Mouse (Mus musculus) gastrocnemius, postnatal 10 days (tissue): ENCODE measurements around the gene Malrd1. TPM values are rescaled to one million over a fixed set of nuclear protein-coding genes. Genes with fewer than 3 reads are reported as not detected.
"Not testable (repeated sequence)": the region's sequence is repeated elsewhere in the genome, so short reads cannot be mapped to it uniquely, and the experiment has no call there.

Experiments used
- DNase-seq: peaks from one replicate; pipeline ENCODE4 v3.0.0; 2021; ENCODE audit warnings: mixed read lengths
- long read RNA-seq, 2 experiments: library from polyadenylated mRNA; stranded (forward); transcript quantifications; one replicate each; pipeline ENCODE4 v2.0.0; 2021
- total RNA-seq, 2 experiments: library from RNA; stranded (reverse); gene quantifications; 2 replicates each; pipeline ENCODE4 v1.2.3; 2021

The Malrd1 gene
- total RNA-seq, result not detected
- long read RNA-seq, experiment 1, result 0 reads
- long read RNA-seq, experiment 2, result 0 reads

GRCm38 (mm10) chr2:15526241-15526924 is at the start of gene Malrd1:
Gene Malrd1, plus strand, starts transcription at chr2:15526479.
- no peak for DNase-seq

DNA sequence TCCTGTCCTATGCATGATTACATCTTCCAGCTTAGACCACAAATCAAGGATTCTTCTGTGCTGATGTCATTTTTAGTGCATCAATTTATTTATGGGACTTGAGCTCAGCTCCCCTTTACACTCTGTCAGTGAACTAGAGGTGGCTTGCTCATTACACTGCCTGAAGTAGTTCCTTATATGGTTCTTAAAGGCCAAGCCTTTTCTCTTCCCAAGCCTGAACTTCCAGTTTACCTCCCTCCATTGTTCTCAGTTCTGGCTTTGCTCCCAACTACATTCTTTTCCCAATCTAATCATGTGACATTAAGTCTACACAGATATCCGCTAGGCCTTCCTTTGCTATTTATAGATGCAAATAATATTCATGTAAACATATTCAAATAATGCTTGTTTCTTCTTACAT is 12.4 kb downstream of the Malrd1 start:
- no peak for DNase-seq

DNA sequence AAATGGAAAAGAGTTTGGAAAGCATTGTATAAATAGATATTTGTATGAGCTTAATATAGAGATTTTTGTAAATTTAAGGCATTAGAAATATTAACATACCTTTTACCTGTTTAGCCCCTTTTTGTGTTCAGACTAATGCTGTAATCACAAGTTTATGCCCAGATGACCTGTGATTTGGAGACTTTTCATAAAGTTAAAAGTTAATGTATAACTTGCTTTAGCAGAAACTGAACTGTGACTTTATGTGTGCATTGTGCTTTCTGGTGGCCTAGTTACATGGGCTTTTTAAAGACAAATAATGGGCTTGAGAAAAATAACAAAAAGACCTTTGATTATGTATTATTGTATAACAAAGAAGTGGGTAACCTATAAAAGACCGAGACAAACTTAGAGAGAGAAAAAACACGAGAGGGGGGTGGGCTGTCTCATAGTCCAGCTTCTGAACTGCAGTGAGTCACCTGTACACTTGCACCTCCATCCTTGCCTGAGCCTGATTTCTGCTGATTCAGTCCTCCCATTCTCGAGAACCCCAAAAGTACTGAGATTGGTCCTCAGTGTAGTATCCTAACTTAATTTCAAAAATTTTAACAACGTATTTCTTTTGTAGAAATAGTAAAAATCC is 87.2 kb downstream of the Malrd1 start:
- no peak for DNase-seq

DNA sequence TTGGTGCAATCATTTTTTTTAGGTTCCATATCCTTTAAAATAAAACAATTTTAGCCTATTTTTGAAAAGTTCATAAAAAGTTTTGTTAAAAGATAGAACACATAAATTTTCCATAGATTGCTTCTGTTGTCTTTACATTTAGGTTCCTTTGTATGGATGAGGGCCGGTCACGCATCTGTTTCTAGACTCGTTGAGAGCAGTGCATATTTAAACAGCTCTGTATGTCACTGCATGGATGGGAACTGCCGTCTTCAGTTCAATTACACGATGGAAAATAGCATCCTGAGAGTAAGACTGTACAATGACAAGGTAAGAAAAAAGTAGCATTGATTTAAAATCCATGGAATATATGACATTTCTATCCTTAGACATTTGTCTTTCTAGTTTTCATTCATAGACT is 87.7 kb downstream of the Malrd1 start:
- DNase-seq, result no peak

GRCm38 (mm10) chr2:15635761-15636160 is 109.5 kb downstream of the Malrd1 start:
- no peak for DNase-seq

DNA sequence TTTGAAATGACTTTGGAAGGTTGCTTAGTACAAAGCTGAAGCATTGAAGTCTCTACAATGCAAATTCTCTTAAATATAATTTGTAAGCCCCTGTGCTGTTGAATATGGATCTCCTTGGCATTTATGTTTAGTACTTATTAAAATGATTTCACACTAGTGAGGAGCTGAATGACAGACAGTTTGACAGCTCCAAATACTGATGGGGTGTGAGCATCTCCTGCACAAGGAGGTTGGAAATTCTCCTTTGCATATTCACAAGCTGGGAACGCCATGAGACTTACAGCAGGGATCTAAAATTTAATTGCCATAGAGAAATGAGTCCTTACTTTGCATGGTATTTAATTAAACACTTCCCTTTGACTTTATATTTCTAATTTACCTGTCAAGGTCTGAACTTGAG is 117.6 kb downstream of the Malrd1 start:
- no peak for DNase-seq

DNA sequence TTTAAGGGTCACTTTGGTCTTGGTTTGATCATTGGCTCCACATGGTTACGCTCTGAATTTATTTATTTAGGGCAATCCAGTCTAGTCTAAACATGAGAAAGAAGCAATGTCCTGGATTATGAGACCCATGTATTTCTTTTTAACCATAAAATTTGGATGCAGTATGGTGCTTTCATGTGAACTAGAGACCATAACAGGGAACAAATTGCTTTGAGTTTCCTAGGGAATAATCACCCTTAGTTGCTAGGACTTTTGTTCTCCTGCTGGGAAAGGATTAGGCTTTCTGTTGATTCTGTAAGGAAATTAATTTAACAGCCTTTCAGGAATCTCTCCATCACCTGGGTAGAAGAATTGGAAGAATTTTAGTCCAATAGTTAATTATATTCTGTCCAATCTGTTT is 130.1 kb downstream of the Malrd1 start:
- no peak for DNase-seq

GRCm38 (mm10) chr2:15702977-15703376 is 176.7 kb downstream of the Malrd1 start:
- DNase-seq, result no peak

- no peak for DNase-seq
Measured at GRCm38 (mm10) chr2:15740945-15741344, 214.7 kb downstream of the Malrd1 start.

DNA sequence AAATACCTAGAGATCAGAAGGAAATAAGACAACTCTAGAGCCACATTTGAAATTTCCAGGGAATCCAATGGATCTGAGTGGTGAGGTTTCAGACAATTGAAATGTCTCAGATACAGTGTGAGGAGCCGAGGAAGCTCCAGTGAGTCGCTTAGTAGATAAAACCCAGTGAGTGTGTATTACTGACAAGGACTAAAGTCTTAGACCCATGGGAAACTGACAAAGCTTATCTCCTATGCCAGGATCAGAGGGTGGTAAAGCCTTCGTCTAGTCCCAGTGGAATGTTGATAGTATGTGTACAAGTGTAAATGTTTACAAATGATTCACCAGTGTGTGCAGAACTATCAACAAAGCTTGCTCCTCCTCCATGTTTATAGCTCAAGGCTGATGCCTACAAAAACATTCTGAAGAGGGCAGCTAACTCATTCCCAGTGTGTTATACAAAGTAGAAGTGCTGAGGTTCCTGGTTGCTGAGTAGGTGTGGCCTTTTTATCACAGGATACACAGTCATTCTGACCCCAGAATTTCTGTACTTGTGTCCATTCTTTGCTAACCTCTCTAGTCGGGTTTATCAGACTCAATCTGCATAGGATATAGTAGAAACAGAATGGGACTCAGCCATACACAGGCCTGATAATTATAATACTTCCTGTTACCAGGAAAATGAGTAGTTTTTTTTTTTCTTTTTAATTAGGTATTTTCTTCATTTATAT is 218.9 kb downstream of the Malrd1 start:
- DNase-seq, result no peak

DNA sequence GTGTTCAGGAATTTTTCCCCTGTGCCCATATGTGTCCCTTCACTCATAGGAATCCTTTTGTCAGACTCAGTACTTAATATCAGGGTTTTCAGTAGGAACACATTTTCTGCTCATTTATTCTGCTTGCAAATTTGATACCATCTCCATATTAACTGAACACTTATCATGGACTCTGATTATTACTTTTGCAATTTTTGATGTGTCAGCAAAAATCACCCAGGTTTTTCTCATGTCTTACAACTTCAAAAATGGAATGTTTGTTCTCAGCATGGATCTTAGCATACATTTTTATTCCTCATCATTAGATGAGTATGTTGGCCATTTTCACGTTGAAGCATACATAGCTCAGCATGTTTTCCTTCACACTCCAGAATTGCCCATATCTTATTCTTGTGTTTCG is 258.5 kb downstream of the Malrd1 start:
- no peak for DNase-seq

DNA sequence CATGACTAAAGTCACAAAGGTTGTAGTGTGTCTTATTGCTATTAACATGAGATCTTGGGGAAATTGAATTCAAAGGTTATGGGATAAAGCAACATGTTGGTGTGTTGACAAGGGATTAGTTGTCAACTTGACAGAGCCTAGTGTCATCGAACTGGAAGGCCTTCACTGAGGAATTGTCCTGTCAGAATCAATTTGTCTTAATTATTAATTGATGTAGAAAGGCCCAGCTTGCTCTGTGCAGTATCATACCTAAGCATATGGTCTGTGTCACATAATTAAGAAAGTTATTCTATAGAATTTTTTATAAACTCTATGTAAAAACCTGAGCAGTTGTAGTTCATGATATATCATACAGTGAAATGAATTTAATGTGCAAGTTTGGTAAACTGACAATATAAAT is 289.4 kb downstream of the Malrd1 start:
- DNase-seq, result no peak

DNA sequence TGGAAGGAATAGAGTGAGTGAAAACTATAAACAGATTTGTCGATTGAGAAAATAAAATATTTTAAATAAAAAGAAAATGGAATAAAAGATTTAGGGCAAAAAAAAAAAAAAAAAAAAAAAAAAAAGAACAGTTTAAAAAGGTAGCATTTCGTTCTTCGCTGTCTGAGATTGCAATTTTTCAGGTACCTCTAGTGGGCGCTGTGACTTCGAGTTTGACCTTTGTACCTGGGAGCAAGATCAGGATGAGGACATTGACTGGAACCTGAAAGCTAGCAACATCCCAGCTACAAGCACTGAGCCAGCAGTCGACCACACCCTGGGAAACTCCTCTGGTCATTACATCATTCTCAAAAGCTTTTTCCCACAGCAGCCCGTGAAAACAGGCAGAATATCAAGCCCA is 343.1 kb downstream of the Malrd1 start:
- no peak for DNase-seq

DNA sequence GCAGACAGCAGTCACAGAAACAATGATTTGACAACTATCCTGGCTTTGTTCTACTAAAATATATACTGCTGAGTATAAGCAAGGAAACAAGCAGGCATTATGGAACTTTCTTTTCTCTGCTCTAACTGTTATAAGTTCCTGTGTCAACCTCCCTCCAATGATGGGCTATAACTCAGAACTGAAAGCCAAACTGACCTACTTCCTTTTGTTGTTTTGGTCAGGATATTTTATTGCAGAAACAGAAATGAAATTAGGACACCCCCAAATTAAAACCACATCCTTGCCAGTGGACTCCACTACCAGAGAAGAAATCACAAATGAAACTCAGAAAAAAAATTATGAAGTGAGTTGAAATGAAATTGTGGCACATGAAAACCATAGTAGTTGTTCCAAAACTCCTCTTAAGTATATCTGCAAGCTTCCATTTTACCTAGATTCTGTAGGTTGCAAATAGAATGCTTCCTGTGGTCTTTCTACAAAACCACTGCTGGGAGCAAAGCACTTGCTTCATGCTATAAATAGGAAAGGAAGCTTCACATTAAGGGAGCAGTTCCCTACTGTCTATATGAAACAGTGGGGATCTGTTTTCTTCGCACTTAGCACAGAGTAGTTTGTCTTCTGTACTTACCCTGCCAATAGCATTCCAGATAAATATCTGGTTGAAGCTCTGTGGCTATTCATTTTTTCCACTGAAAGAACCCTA is 367.3 kb downstream of the Malrd1 start:
- DNase-seq, result no peak

DNA sequence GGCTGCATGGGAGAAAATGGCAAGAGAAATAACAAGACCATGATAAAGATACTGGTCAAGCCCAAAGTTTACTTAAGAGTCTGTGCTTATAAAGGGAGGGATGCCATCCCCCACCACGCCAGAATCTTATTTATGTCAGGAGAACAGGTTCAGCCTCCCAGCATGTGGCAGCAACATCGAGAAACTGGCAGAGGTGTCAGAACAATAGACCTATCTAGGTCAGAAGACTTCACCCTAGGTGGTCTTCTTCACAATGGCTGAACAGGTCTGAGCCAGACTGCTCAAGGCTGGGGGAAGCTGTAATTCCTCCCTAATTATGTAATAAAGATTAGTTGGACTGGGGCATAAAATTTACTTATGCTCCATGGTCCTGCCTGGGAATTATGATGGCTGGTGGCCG is 399.2 kb downstream of the Malrd1 start:
- no peak for DNase-seq

DNA sequence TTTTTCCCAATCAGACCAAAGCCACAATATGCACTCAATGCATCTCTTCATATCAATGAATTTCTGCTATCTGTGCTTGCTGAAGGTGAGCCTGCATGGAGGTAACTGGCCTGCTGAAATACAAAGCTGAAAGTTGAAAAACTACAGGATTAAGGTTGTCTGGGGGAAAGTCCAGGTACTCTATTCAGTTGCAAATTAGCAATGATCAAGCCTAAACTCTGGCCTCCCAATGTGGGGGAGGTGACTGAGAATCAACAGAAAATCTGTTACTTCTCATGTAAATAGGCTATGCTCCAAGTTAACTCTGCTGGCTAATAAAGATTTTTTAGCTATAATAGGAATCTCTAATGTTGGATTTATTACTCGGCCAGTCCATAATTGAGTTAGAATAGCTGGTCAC is 399.8 kb downstream of the Malrd1 start:
- no peak for DNase-seq

GRCm38 (mm10) chr2:15931479-15931878 is 405.2 kb downstream of the Malrd1 start:
- DNase-seq, result no peak

- no peak for DNase-seq
Measured at GRCm38 (mm10) chr2:15931924-15932323, 405.6 kb downstream of the Malrd1 start.

GRCm38 (mm10) chr2:15932340-15932739 is 406.1 kb downstream of the Malrd1 start:
- DNase-seq, result no peak

GRCm38 (mm10) chr2:16002925-16003324 is 476.6 kb downstream of the Malrd1 start:
- DNase-seq, result no peak

DNA sequence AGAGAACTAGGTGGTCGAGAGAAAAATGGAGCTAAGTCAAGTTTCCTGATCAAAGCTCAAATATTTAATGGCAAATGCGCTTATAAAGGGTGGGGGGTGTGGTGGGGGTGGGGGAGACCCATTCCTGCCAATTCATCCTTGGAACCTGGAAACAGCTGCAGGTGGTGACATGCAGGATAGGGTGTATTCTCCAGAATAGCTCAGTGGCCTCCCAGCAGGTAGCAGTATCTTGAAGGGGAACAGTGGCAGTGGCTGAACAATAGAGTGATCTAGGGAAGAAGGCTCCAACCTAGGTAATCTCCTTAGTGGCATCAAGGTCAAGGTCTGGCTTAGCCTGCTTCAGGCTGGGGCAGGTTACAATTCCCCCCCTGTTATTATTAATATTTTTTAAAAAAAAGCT is 490.8 kb downstream of the Malrd1 start:
- not testable (repeated sequence) for DNase-seq

DNA sequence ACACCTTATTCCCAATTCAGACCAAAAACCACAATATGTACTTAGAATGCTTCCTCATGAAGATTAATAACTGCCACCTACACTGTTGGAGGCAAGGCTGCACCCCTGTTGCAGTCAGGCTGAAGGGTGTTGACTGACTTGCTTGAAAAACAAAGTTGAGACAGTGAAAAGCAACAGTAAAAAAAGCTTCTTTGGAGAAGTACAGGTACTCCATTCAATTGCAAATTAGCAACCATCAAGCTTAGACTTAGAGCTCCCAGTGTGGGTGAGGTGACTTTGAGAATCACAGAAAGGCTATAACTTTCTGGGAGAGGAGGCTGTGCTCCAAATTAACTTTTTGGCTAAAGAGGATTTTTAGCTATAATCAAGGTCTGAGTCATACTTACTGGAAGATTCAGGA is 491.4 kb downstream of the Malrd1 start:
- not testable (repeated sequence) for DNase-seq

DNA sequence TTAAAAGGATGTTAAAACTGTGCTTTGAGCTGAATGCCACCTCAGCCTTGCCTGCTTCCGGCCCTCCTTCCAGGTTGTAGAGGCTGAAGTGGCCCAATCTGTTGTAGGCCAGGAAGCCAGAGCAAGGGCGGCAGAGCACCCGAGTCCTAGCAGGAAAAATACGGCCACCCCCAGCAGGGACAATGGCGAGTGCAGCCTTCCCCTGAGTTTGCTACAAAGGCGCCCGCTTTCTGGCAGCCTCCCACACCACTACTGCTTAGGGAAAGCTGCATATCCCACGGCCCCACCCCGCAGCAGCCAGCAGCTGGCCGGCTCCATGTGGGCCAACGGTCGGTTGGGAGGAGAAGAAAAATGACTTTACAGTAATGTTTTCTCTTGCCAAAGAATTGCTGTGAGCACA is 503.5 kb downstream of the Malrd1 start:
- peak; percentile 12 for DNase-seq
